Mouse (Mus musculus) ovary, adult 18-20 months (tissue): Measurements from ENCODE around the gene Vps26c.
"Not testable (repeated sequence)": the region's sequence is repeated elsewhere in the genome, so short reads cannot be mapped to it uniquely, and the experiment has no call there.

ENCODE experiments used
- DNase-seq: peaks from one replicate; pipeline ENCODE4 v3.0.0; 2022; ENCODE audit warnings: low spot score, mixed read lengths

Gene Vps26c

DNA sequence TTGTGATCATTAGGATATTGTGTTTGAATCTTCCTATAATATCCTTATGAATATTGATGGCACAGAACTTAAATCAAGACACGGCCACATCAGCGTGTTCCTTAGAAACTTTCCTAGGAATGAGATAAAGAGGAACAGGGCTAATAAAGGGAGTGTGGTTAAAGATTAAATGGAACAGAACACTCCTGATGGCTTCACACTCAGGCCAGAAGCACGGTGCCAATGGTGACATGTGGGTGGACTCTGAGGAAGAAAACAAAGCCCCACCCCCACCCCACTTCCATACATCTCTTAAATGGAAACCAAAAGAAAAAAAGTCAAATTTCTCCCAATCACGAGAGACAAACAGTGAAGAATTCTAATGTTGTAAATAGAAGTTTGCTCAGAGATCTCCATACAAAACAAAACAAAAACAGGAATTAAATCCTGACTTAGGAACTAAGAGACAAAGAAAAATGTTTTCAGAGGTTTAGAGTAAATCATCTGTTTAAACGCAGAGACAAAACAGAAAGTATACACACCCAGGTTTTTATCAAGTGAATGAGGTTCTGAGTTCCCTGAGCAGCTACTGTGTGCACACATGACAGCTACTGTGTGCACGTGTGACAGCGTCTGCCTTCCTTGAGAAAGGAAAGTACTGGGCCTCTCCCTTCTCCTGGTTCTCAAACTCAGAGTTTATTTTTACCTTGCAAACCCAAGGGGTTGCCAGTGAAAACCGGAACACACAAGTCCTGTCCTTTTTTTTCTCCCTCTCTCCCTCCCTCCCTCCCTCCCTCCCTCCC, 19.3 kb upstream of the Vps26c start:
- no peak for DNase-seq

DNA sequence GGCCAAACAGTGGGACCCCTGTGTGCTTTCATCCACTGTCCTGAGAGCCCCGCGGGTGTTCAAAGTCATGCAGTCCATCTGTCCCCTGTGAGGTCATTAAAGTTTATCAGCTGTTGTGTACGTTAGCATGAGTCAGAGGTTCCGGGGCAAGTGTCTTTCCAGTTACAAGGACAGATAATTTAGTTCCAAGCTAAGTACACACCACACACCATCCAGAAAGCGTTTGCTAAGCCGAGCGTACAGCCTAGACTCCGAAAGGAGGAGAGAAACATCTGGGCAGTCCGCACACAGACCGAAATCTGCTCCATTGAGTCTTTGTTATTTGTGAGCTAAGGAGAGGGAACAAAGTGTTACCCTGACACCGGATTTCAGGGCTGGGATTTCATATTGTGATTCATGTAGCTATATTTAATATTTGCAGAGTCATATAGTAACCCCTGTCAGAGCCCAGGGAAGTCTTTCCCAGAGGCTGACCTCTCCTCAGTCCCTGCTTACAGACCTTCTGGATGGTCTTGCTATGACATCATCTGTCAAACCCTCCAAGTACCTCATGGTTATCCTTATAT, 18.0 kb upstream of the Vps26c start:
- no peak for DNase-seq

DNA sequence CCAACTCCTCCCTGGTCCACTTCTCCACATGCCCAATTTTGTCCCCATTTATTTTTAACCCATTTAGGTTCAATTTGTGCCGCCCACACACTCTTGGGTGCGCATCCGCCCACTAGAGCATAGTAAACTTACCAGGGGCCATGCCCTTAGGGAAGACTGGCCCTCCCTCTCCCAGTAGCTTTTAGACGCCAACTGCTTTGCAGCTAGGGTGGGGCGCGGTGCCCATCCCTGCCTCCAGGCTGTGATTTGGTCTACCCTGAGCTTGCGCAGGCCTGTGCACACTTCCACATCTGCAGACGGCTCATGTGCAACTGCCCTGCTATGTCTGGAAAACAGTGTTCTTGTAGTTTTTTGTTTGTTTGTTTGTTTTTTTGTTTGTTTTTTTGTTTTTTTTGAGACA, 16.3 kb upstream of the Vps26c start:
- DNase-seq = no peak

DNA sequence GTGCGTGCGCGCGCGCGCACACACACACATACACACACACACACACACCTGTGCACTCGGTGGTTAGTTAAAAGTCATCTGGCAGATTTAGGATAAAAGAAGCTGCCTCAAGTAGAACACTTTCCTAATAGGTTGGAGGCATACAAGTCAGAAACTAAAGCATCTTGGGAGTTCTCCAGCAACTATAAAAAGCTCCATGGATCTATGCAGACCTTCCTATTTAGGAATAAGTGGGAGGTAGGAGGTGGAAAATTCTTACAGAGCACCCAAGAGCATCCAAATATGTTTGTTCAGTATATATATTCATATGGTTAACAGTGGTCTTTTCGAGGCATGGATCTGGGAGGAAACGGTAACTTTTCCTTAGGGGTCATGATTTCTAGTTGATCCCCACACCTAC, 13.5 kb upstream of the Vps26c start:
- DNase-seq = no peak

DNA sequence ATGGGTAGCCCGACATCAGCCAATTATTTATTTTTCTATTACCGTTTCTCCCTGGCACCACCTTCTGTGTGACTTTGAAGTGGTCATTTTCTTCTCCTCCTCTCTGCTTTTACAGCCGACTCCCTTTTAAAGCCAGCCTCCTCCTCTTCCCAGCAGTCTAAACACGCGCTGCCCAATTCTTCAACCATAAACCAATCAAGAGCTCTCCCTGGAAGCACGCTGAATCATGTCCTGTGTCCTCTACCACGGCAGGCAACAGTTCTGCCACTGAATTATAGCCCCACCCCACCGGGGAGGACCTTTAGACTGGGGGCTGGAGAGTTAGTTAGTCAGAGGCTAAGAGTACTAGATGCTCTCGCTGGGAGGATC, 10.5 kb upstream of the Vps26c start:
- DNase-seq = peak; percentile 24

DNA sequence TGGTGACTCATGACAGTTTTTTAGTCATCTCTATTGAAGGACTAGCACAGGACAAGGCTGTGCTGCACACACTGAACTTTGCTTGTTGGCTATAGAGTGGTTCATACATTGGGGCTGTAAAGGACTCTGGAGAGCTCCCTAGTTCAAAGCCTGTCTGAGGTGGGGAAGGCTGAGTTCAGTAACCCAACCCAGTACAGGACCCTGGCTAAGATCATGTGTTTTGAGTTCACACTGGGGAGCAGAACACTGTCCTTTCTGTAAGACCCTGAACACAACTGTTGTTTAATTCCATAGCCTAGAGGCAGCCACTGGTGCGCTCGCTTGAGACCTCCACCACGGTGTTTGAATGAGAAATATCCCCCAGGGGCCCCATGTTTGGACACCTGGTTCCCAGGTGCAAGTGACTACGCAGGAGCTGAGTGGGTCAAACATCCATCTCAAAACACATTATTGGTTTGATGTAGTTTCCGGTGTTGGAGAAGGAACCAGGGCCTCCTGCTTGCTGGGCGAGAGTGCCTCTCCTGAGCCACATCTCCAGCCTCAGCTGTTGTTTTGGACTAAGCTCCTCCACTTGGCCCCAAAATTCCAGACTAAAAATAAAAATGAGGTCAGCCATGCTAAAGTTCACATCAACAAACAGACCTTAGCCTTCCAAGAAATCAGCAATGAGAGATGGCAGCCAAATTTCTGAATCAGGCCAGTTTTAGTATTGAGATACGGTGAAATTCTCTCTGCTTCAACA, 10.0 kb upstream of the Vps26c start:
- peak; percentile 41 for DNase-seq

DNA sequence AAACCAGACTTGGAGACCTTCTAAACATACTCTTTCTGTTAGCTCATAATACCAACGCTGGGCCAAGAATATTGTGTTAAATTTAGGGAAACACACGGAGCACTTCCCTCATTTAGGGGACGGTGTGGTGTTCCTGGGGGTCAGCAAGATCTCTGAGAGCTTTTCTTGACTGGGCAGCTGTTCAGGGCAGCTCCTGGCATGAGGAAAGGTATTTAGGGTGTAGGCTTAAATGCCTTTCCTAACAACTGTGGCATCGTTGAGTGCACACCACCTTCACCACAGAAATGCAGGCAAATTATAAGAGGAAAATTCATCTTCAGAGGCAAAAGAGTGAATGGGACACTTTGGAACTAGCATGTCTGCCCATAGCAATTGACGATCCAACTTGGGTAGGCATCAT, 9.1 kb upstream of the Vps26c start:
- DNase-seq = no peak

DNA sequence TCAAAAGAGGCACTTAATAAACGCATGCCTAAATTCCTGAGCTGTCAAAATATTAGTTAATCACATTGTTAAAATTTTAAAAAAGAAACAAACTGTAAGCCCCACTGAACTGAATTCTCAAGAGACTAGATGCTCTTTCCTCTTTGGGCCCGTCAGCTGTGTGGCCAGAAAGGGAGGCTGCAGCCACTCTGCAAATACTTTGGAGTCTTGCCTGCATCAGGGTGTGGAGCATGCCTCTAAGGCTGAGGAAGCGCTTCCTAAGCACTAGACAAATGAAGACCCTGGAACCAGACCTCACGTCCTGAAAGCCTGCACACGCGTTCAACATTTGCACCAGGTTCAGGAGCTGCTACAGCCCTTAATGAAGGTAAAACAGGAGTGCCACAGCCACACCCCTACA, 7.0 kb upstream of the Vps26c start:
- DNase-seq = no peak

DNA sequence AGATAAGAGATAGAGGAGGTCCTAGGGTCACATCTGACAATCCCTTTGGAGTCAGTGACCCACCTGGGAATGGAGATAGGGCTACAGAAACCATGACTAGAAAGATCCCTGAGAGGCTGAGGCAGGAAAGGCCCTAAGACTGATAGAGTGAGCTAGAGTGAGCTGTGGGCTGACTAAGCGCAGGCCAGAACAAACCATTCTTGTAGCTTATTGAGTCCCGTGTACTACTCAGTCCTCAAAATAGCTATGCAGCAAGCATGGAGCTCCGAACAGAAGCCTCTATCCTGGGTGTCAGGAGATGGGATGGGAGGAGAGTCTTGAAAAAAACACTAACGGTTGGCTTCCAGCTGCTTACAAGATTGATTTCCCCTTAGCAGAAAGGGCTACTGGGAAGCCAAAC, 4.6 kb upstream of the Vps26c start:
- DNase-seq = no peak

DNA sequence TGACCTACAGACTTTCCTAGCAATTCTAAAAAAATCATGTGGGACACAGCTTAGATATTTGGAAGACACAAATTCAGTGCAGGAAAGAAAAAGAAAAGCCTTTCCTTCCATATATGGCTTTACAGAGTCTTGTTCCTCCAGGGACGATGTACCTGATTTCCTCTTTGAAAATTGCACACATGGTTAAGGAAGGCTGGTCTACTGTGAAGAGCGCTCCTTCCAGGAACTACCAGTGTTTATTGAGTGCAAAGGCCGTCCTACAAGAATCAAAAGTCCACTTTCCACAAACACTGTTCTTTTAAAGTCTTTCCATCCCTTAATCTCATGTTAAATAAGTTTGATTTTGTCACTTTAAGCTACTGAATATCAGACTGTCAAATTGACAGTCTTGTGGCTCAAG, 916 bp upstream of the Vps26c start:
- no peak for DNase-seq

DNA sequence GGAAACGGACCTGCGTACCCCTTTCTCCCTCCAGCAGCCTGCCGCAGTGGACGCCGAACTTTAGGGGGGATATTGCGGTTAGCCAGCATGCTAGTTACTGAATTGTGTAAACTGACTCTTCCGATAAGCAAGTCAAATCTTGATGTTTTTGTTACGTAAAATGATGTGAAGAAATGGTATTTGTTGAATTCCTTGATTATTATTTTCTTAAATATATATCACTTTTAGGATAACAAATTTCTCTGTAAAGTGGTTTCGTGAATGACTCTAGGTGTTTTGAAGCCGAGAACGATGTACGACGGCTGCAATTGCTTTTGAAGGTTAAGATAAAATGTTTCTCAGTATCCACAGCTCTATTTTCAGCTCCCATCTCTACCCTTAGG, 513 bp upstream of the Vps26c start:
- DNase-seq = no peak

DNA sequence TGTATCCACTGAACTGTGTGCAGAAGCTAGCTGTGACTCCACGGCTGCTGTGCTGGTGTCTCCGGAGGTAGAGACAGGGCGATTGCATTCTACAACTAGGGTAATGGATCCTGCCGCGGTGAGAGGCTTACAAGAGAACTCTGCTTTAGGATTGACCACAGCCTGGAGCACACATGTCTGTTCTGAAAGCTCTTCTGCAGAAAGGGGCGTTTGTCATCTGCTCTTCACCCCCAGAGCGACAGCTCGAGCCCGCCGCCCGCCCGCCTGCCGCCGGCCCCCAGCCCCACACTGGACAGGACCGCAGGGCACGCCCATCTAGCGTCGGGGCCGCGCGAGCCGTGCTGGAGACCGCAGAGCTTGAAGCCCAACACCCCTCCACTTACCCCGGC, 681 bp downstream of the Vps26c start:
- DNase-seq = no peak

DNA sequence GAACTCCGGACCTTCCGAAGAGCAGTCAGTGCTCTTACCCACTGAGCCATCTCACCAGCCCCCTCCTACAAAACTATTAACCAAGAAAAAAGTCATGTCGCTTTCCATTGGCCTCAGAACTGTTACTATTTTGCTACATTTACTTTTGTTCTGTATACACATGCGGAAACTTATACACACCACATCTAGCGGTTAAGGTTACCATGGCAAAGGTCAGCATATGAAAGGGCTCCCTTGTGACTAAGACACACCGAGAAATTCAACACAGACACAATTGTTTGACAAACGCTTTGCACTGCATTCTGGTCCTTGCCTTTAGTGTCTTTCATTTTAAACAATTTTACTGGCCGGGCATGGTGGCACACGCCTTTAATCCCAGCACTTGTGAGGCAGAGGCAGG, 1.9 kb downstream of the Vps26c start:
- no peak for DNase-seq

DNA sequence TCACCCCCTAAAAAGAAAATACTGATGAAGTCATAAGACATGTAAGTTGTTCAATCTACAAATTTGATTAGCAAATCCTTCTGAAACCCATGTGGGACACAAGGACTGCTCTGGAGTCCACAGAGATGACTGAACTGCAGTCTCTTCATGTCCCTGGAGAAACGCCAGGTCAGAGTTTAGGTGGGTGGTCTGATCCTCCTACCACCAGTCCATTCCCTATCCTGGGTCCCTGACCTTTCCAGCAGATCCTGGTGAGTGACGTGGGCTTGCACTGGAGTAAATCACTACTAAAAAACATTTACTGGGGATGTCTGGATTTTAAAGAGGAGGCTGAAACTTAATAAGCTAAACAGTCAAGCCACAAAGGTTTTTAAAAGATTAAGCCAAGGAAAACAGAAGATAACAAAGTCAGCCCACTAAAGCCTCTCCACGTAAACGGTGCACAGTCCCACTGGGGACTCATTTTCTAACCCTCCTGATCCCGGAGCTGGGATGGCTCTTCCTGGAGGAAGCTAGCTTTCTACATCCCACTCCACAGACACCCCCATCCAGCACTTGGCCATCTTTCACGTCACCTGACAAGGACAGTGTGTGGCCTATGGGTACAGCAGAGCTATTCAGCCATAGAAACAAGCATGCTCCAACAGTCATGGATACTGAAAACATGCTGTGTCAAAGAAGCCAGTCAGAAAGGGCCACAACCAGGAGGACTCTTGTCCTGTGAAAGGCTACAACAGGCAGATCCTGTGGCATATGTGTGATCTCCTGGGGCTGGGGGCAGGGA, 2.8 kb downstream of the Vps26c start:
- no peak for DNase-seq

DNA sequence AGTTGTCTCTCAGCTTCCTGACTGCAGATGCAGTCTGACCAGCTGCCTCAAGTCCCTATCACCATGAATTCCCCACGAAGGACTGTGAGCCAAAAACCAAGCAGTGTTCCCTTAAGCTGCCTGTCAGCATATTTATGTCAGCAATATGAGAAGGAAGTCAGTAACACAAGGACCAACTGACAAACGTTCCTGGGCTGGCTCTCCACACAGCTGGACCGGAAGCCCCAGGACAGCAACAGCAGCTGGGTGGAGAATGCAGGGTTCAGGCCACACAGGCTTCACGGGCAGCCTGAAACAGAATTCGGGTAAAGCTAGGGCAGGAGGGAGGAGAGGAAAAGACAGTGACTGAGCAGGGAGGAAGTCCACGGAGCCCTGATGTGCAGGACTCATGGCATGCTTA, 7.6 kb downstream of the Vps26c start:
- DNase-seq = no peak

DNA sequence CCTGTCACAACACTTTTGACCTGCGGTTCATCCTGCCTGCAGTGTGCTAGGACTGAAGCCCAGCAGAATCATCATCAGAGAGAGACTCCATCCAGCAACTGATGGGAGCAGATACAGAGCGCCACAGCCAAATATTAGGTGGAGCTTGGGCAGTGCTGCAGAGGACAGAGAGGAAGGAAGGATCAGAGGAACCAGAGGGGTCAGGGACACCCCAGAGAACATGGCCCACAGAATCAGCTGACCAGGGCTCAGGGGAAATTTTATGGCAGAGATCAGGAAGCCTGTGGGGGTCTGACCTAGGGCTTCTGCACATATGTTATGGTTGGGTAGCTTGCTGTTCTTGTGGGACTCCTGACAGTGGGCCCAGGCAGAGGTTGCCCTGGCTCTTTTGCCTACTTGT, 9.0 kb downstream of the Vps26c start:
- no peak for DNase-seq

DNA sequence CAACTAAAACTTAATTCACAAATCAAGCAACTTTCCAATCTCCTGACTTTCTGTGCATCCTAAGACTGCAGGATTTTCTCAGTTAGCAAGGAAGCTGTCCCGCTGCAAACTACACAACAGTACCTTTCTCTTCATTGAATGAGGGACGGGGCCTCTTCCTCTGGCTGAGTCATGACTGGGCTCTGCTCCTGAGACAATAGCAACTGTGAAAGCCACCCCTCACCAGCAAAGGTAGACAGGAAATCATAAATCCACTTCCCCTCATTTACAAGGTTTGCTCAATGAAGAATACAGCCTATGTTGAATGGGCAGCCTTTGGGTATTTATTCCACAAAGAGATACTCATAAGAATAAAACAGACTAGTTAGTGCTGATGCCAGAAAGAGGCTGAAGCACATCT, 16.6 kb downstream of the Vps26c start:
- no peak for DNase-seq

DNA sequence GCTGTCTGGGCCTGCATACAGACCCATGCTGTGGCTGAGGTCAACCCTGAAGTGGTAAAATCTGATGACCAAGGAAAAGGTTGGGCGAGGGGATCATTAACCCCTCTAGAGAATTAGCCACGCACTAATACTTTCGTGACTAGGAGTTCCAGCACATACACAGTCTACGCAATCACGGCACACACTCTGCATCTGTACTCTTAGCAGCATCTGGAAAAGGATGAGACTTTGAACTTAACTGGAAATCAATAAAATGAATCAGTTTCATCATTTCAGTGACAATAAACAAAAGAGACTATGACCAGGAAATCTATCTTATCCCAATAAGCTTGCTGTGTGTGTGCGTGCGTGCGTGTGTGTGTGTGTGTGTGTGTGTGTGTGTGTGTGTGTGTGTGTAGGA, 17.9 kb downstream of the Vps26c start:
- DNase-seq = no peak

DNA sequence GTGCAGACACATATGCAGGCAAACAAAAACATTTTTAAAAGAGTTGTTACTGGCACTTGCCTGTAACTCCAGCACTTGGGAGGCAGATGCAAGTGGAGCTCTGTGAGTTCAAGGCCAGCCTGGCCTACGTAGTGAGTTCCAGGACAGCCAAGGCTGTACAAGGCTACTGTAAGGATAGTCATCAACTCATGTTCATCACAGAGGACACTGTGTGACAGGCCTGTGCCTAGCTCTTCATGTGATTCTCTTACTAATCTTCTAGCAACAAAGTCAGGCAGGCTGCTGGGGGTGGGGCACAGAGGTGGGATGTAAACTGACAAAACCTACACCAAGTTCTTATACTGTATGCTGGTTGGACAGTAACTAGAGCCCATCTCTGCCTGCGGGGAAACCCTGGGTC, 19.6 kb downstream of the Vps26c start:
- no peak for DNase-seq

DNA sequence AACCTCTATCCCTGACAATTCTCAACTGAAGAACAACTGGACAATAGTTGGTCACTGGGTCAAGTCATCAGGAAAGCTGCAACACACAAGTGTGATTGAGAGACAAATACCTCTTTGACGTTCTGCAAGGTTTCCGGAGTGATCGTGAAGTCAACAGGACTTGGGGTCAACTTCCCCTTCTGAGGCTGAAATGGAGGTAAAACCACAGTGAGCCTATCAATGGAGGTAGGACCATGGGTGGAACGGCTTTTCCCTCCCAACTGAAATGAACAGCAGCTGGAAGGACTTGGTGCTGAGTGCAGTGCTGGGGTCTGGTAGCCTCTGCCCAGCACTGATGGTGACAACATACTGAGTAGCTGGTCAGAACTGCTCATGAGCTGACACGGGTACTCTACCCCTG, 22.4 kb downstream of the Vps26c start:
- no peak for DNase-seq

DNA sequence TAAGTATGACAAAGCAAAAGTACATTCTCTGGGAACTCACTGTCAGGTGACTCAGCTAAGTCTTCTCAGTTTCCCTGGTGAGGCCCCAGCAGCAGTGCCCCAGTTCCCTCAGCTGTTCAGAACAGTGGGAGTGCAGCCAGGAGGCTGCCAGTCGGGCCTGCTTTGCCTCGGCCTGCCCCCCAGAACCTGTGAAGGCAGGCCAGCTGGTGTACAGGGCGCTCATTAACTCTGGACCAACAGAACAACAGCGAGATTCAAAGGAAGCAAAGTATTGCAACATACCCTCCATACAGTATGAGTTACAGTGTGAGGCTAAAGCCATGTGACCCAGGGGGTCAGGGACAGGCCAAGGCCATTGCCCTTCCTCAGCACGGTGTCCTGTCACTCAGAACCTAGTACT, 28.7 kb downstream of the Vps26c start:
- peak; percentile 13 for DNase-seq

DNA sequence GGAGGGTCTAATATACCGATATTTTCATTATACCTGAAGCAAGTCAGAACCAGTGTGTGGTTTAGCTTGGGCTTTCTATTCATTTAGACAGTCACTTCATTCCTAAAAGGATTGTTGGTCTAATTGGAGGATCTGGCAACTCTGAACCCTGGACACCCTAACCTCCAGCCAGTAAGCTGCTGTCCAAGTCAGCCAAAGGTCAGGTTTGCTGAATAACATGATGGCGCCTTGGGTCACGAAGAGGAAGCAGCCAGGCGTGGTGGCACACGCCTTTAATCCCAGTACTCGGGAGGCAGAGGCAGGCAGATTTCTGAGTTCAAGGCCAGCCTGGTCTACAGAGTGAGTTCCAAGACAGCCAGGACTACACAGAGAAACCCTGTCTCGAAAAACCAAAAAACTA, 29.5 kb downstream of the Vps26c start:
- not testable (repeated sequence) for DNase-seq

DNA sequence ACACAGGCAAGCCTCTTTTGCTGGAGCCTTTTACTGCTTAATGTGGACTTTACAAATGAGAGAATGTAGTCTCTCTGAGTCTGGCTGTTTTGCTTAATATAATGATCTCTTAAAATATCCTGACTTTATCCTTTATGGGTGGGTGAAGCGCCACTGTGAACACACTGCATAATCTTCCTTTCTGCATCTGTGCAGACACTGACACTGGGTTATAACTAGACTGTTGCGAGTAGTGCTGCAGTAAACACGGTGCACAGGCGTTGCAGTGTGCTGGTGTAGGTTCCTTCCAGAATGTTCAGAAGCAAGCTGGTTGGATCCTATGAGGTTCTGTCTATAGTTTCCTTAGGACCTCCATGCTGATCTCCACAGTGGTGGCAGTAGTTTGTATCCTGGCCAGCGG, 37.3 kb downstream of the Vps26c start:
- no peak for DNase-seq
